In the genomic region with DNA sequence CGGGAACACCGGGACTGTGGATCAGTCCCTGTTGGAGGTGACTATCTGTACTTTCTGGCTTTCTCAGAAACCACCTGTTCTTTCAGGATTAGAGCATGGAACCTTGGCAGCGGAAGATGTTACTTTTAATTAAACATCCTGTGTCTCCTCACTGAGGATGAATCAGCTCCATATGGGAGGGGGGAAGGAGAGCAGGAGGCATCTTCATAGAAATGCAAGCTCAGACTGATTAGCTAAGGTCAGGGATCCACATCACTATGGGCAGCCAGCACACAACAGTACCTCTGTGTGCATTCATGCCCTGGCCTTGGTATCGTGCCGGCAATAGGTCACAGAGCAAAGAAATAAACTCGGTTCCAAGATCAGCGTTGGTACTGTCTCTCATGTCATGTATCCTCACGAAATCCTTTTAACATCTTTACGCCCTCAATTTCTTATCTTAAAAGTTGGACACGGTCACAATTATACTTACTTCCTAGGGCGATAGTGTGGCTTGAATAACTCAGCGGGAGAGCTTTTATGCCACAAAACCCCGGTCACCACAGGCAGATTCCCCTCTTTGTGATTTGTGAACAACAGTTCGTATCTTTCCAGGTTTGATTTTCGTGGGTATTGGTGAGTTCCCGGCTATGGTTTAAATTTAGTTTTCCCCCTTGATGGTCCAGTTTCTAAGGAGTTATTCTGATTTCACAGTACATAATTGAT, we compare ENCODE assay signal across 13 mouse cellular contexts.
A peak's percentile ranks its signal among the peaks of the same experiment; 100 is the strongest.
DNase-seq lines count a peak whose midpoint lies in the region; ATAC-seq and TF ChIP-seq lines count a peak whose summit lies in the region.
"Had no signal": no experiment of that assay in that cellular context is flagged by ENCODE, and none has a peak within 500 bp of the region (broad histone marks: within the 10 kb centered on the region; RNA-seq: fewer than 3 reads in every experiment).

No protein-coding gene starts in this region.

- no peaks in the 10 kb centered on the region for H3K9me3 ChIP-seq in midbrain, embryonic 14.5 days (ENCODE audit: control insufficient read depth, low read length)
- H3K9me3 ChIP-seq: embryonic facial prominence, embryonic 15.5 days; lung, embryonic 15.5 days had no signal

- no peak overlapping the region; the same call in 1 of the 2 replicates for H3K4me2 ChIP-seq in midbrain, embryonic 14.5 days (ENCODE audit: low read length)
- H3K4me2 ChIP-seq: embryonic facial prominence, embryonic 15.5 days; lung, embryonic 15.5 days had no signal

- intact Hi-C loops in gastrocnemius, postnatal 36 days (cut with DNase I): no loop called here

- H3K27me3 ChIP-seq in midbrain, embryonic 14.5 days (ENCODE audit: control insufficient read depth, insufficient read depth, low read length): no peaks in the 10 kb centered on the region
- H3K27me3 ChIP-seq: embryonic facial prominence, embryonic 15.5 days; lung, embryonic 15.5 days had no signal

- no peak overlapping the region for H3K9ac ChIP-seq in midbrain, embryonic 14.5 days (replicated peaks; ENCODE audit: low read length)
- H3K9ac ChIP-seq: embryonic facial prominence, embryonic 15.5 days; lung, embryonic 15.5 days had no signal

- WGBS in midbrain, embryonic 14.5 days: 7% methylated on average over 16 of the region's 16 CpGs

- no peaks in the 10 kb centered on the region for H3K36me3 ChIP-seq in midbrain, embryonic 14.5 days (ENCODE audit: control insufficient read depth, insufficient read depth, low read length)
- H3K36me3 ChIP-seq: embryonic facial prominence, embryonic 15.5 days; lung, embryonic 15.5 days had no signal

- H3K27ac ChIP-seq in layer of hippocampus, adult 2 months: peak overlapping the region; percentile 60; the same call in 1 of the 2 replicates
- H3K27ac ChIP-seq in midbrain, embryonic 14.5 days (replicated peaks; ENCODE audit: low read depth, low read length): no peak overlapping the region
- H3K27ac ChIP-seq: embryonic facial prominence, embryonic 15.5 days; lung, embryonic 15.5 days had no signal

- no peak for ATAC-seq in midbrain, embryonic 14.5 days (ENCODE audit: low FRiP score, low TSS enrichment)
- ATAC-seq: intestine, postnatal 0 days had no signal

- peak; percentile 58 for DNase-seq in adrenal gland, adult 2 months
- no peak for DNase-seq in adrenal gland, postnatal 4 days (ENCODE audit: low spot score in 2 of 2)
- peak in 1 of 2 experiments; percentile 58 for DNase-seq in layer of hippocampus, adult 2 months (ENCODE audit: low spot score in 2 of 2)
- DNase-seq in layer of hippocampus, postnatal 25 days (ENCODE audit: extremely low spot score in 1 of 2, low spot score in 1 of 2): no peak
- DNase-seq in embryo, embryonic 9.5 days (ENCODE audit: extremely low spot score): peak; percentile 32
- DNase-seq in midbrain, embryonic 14.5 days: peak; percentile 43
- DNase-seq in thymus, postnatal 0 days (ENCODE audit: low spot score): no peak
- DNase-seq in gastrocnemius, postnatal 36 days: no peak
- DNase-seq: heart, adult 18-20 months; heart, postnatal 36 days had no signal

- H3K4me1 ChIP-seq in midbrain, embryonic 14.5 days (ENCODE audit: control insufficient read depth, insufficient read depth, low read length): peaks cover 22% of the 10 kb centered on the region

- no peak overlapping the region for H3K4me3 ChIP-seq in layer of hippocampus, adult 2 months
- no peak overlapping the region for H3K4me3 ChIP-seq in midbrain, embryonic 14.5 days (replicated peaks; ENCODE audit: low read depth, low read length)
- H3K4me3 ChIP-seq: embryonic facial prominence, embryonic 15.5 days; lung, embryonic 15.5 days had no signal

- no peak for TF ChIP-seq CTCF in layer of hippocampus, adult 2 months (conservative IDR thresholded peaks at IDR 0.05)

Comparison
In these comparisons a context has a peak if more than half of its experiments do, and no peak if none do; other contexts are left out.
1. DNase-seq: peak in adrenal gland, adult 2 months (single experiment), embryo, embryonic 9.5 days (single experiment) and midbrain, embryonic 14.5 days (single experiment); none in adrenal gland, postnatal 4 days (0 of 2), layer of hippocampus, postnatal 25 days (0 of 2), thymus, postnatal 0 days (single experiment) and gastrocnemius, postnatal 36 days (0 of 2).